Mouse (Mus musculus) cerebellum, postnatal 14 days (tissue): ENCODE data around the gene Sult2b1.

ENCODE experiments used
- DNase-seq, 2 experiments: peaks; one replicate each; pipeline ENCODE4 v3.0.0; 2021; ENCODE audit warnings: mixed read lengths in 2 of 2

Sult2b1 gene

DNA sequence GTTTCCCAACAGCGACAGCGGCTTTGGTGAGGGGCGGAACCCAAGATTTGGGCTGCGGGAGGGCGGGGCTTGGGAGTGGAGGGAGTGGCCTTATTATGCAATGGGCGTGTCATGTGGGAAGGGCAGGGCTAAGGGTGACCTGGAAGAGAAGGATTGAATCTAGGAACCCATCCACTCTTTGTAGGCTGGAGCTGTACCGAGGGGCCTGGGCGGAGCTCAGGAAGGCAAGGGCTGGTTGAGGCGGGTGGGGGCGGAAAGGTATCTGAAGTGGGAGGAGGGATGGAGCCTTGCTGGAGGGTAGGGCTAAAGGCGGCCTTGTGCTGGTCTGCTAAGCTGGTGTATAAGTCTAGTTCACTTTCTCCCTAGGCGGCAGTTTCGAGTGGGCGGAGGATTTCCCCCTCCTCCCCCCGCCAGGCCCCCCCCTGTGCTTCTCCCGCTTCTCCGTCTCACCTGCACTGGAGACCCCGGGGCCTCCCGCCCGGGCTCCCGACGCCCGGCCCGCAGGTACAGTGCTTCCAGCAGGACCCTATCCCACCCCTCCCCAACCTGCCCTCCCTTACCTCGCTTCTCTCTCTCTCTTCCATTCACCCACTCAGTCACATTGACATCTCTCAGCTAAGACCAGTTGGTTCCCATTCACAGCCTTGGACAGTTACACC is 16.2 kb upstream of the Sult2b1 start:
- DNase-seq = peak in 1 of 2 experiments; percentile 14

DNA sequence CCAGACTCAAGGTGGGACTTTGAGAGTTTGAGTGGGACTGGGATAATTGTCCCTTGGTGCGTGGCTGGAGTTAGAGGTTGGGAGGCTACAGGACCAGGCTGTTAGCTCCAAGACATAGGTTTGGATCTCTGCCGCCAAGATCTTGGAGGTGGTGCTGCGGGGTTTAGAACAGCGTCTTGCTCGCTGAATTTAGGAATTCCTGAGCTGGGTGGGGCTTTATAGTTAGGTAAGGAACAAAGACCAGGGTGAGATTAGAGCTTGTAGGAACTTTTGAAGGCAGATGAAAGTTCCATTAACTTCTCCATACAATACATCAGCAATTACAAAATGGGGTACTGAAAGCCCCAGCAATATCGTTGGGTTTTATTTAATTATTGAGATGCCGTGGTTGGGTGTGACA is 15.5 kb upstream of the Sult2b1 start:
- DNase-seq = no peak

DNA sequence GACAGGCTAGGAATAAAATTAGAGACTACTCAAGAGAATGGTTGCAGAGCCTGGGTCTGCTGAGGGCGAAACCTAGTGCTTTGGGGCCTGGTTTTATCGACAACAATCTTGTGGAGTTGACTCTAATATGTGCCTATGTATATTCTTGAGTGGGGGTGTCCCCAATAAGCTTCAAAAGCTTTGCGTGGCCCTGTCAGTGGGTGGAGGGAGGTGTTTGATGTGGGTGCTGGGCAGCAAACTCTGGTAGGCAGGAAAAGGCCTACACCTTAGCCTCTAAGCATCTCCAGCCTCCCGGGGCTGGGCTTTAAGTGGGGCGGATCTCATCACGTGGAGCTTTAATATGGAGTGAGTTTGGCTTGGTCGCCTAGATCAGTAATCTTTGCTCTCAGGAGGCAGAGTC is 14.5 kb upstream of the Sult2b1 start:
- DNase-seq = no peak

DNA sequence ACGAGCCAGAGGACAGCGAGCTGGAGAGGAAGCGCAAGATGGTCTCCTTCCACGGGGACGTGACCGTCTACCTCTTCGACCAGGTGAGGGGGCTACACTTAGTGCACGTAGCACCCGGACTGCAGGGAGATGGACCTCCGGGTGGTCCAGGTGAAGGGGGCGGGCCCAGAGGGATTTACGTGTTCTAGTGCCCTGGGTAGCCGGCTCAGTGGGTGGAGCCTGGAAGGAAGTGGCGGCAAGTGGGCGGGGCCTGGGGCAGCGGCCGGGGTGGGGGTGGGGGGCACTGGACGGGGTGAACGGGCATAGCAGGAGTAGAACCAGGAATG is 14.0 kb upstream of the Sult2b1 start:
- peak in 1 of 2 experiments; percentile 60 for DNase-seq

DNA sequence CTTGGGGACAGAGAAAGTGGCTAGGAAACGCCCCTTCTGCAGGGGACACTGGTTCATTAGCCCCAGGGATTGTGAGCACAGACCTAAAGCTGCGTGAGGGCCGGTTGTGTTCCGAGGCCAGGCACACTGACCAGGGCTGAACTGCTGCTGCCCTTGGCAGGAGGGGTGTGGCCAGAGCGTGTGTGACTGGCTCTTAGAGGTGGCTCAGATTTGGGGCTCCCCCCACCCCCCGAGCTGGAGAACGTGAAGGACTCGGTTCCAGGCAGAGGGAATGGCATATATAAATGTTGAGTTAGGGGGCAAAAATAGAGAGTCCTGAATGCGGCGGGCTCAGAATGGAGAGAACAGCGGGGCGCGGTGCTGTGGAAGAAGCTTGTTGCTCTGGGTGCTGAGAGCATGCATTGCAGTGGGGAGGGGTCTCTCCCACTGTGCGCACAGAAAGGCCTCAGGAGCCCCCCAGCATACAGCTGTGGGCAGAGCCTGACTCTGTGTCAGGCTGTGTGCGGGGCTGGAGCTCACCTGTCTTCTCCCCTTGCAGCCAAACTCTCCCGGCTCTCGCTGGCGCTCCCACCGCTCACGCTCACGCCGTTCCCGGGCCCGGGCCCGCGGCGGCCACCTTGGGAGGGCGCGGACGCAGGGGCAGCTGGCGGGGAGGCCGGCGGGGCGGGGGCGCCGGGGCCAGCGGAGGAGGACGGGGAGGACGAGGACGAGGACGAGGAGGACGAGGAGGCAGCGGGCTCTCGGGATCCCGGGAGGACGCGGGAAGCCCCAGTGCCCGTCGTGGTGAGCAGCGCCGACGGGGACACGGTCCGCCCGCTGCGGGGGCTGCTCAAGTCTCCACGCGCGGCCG is 13.4 kb upstream of the Sult2b1 start:
- peak in 1 of 2 experiments; percentile 23 for DNase-seq

DNA sequence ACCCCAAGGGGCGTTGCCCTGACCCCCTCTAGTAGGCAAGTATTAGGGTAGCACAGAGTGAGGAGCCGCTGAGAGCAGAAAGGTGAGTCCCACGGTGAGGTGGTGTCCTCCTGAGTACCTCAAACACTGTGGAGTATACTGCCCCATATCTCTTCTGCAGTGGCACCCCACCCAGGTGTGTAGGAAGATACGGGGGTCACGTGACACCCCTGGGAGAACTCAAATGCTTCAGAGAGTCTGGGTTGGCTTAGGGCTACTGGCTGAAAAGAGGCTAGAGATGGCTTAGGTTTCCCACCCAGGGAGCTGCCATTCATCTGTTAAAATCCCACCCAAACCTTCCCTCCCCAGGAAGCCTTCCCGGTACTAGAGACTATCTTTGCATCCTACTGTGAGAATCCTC is 12.5 kb upstream of the Sult2b1 start:
- no peak for DNase-seq

DNA sequence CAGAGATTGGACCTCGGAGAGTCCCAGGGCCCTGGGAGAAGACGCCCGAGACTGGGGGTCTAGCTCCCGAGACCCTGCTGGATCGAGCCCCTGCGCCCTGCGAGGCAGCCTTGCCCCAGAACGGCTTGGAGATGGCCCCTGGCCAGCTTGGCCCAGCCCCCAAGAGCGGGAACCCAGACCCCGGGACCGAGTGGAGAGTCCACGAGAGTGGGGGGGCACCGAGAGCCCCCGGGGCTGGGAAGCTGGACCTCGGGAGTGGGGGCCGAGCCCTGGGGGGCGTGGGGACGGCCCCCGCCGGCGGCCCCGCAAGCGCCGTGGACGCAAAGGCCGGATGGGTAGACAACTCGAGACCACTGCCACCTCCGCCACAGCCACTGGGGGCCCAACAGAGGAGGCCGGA is 10.5 kb upstream of the Sult2b1 start:
- peak; percentile 26 to 56 for DNase-seq

DNA sequence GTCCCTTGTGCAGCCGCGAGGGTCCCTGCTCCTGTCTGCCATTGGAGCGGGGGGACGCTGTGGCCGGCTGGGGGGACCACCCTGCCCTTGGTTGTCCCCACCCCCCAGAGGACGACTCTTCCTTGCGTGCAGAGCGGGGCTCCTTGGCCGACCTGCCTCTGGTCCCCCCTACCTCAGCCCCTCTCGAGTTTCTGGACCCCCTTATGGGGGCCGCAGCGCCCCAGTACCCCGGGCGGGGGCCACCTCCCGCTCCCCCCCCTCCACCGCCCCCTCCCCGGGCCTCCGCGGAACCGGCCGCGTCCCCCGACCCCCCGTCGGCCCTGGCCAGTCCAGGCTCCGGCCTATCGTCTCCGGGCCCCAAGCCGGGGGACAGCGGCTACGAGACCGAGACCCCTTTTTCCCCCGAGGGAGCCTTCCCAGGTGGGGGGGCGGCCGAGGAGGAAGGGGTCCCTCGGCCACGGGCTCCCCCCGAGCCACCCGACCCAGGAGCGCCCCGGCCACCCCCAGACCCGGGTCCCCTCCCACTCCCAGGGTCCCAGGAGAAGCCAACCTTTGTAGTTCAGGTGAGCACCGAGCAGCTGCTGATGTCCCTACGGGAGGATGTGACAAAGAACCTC is 9.6 kb upstream of the Sult2b1 start:
- DNase-seq = no peak

DNA sequence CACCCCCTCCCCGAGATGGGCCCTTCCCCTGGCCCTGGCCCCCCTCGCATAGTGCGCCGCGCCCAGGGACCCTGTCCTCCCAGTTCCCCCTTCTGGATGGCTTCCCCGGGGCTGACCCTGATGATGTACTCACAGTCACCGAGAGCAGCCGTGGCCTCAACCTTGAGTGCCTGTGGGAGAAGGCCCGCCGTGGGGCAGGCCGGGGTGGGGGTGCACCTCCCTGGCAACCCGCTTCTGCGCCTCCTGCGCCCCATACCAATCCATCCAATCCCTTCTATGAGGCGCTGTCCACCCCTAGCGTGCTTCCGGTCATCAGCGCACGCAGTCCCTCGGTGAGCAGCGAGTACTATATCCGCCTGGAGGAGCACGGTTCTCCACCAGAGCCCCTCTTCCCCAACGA is 8.8 kb upstream of the Sult2b1 start:
- no peak for DNase-seq

DNA sequence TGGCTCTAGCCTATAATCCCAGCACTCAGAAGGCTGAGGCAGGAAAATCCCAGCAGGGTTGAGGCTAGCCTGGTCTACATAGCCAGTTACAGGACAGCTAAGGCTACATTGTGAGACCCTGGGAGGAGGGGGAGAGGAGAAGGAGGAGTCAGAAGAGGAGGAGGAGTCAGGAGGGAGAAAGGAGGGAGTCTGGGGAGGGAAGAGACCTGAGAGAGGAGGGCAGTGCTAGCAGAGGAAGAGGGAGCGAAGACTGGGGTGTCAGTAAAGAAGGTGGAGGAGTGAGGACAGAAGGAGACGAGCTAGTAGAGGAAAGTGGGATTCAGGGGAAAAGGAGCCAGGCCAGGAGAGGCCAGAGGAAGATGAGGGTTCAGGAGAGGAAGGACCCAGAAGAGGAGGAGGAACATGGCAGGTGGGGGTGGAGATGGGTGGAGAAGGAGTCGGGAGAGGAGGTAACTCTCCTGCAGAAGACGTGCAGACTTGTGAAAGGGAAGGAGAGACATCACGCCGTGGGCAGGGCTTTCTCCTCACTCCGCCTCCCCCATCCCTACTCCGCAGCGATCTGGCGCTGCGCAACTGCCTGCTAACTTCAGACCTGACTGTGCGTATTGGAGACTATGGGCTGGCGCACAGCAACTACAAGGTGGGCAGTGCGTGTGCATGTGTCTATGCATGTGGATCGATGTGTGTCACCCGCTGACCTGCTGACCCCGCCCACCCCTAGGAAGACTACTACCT is 7.5 kb upstream of the Sult2b1 start:
- no peak for DNase-seq

DNA sequence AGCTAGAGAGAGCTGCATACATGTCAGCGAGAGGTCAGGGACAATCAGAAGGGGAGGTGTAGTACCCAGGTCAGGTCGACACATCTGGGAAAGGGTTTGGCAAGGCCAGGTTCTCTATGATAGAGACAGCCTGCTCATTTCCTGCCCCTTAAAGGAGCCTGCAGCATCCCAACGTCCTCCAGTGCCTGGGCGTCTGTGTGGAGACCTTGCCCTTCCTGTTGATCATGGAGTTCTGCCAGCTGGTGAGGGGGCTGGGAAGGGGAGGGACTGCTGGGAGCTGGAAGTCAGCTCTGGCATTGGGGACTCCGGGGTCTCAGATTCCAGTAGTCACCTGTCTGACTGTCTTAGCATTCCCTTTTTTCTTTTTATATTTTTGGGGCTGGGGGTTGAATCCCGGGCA is 6.3 kb upstream of the Sult2b1 start:
- DNase-seq = no peak

DNA sequence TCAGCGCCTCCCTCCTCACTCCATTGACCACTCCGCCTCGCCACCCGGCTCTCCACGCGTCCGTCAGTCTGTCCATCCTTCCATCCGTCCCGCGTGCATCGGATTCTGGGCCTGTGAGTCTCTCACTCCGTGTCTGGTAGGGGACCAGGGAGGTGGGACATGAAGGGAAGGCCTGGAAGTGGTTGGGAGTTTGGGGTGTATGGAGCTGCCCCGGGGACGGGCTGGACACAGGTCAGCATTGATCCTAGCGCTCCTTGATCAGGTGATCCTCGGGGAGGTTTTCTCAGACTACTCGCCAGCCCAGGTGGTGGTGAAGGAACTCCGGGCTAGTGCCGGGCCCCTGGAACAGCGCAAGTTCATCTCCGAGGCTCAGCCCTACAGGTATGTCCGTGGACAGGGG is 3.2 kb upstream of the Sult2b1 start:
- DNase-seq = peak in 1 of 2 experiments; percentile 32

DNA sequence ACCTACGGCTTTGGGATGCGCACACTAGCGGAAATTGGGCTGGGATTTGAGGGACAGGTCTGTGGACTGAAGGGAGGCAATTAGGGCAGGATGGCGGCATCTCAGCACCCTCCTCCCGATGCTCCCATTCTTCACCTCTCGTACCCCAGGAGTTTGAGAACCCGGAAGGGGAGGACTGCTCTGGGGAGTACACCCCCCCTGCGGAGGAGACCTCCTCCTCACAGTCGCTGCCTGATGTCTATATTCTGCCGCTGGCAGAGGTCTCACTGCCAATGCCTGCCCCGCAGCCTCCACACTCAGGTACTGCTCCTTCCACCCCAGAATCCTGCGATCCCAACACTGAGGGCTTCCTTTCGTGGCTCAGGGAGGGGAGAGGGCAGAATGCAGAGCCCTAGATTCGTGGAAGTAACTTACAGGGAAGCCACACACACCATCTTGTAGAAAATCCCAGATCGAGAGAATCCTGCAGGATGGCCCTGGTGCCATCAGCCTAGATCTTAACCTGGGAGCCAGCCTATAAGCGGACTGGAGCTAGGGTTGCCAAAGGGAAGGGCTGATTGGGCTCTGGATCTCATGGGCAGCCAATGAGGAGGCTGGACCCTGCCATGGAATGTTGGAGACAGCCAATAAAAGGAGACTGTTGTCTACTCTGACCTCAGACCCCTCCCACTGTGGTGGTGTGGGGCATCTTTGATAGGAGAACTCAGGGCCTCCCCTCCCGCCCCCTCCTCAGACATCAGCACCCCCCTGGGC is 2.4 kb upstream of the Sult2b1 start:
- DNase-seq = peak; percentile 74 to 76

DNA sequence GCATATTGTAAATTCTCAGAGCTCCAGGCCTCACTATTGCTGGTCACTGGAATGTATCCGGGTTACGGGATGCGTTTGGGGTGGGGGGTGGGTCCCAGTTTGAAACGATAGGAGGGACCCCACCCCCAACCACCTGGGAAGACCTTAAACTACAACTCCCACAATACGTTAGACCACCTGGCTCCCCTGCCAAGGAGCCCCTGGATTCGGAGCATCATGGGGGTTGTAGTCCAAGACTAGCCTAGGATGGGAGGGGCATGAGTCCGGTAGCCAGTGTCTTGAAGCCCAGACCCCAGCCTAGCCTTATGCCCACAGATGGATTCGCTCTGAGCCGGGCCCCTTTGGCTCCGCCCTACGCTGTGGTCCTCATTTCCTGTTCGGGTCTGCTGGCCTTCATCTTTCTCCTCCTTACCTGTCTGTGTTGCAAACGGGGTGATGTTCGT is 1.7 kb upstream of the Sult2b1 start:
- peak; percentile 87 to 88 for DNase-seq

DNA sequence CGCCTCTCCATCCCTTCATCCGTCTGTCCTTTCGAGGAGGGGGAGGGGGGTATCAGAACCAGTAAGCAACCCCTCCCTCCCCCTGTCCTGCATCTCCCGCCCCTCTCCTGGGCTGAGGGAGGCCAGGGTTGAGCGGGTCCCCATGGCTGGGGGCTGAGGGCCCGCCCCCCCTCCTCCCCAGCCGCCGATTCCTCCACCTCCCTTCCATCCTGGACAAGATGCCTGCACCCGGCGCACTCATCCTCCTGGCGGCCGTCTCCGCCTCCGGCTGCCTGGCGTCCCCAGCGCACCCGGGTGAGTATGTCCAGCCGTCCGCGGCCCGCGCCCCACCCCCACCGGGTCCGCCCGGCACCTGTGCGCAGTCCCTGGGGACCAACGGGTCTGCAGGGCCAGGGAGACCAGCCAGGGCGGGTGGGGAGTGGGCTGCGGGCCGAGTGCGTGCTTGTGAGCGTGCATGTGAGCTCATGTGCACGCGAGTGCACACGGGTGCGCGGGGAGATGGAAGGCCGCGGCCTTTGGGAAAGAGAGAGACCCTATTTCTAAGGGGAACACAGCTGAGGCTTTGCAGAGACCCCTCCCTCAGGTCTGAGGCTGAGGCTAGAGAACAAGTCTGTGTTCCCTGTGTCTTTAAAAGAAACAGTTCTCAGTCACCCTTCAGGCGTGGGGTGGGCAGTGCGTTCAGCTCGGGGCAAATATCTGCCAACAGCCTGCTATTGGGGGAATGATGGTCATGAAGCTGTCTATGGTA is 1.1 kb upstream of the Sult2b1 start:
- peak; percentile 85 to 88 for DNase-seq

DNA sequence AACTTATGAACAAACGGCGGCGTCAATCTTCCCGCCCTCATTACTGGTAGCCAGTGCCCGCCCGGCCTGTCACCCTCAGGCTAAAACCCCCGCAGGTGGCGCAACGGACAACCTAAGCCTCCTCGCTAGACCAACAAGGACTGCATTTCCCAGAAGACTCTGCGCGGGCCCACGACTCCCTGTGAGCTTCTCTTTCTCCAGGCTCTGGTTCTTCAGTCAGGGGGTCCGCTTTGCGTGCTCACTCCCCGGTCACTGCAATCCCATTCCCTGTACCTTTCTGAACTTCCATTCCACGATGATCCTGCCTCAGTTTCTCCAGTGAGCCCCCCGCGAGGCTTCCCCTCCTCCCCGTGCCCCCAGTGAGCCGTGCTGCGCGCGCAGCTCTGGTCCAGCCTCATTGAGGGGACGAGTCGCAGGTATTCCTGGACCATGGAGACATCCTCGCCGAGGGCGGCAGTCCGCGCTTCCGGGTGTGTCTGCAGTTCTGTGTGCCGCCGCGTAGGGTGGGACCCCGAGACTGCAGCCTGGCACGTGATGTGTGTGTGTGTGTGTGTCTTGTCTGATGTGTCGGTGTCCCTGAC is 868 bp downstream of the Sult2b1 start, which contains the start of gene Lmtk3:
TSS of gene Lmtk3 (plus strand) at position 228 of the 581 bp plus-strand sequence.
- peak; percentile 90 for DNase-seq

DNA sequence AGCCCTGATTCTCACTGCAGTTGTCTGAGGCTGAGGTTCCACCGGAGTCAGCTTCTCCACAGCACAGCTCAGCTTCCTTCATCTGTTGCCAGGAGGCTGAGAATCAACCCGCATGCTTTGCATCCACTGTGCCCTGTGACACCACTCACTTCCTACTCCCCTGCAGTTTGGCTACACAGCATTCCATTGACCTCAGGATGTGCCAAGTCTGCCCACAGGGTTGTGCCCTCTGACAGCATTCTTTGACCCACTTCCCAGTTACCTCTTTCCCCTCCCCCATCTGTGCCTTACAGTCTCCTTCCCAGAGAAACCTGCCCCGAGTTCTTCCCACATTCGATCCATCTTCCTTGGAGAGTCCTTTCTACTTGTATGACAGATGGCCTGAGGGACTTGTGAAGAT is 2.2 kb downstream of the Sult2b1 start:
- DNase-seq = no peak

DNA sequence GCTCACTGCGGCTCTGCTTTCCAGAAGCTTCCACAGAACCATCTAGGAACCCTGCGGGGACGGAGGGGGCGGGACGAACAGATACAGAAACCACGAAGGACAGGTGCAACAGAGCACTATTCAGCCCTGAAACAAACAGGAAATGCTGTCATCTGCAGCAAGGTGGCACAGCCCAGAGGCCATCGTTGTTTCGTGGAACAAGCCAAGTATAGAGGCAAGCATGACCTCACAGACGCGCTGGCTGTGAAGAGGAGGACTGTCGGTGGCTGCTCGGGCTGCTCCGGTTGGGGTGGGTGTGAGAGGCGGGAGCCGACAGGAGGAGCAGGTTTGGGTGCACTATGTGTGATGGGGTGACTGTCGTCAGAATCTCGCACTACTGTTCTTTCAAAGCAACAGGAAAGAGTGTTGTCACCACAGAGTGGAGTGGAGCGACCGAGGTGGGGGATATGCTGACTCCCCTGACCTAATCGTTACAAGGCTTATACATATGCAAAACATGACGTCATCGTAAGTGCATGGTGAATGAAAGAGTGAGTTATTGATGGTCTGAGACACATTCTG is 5.3 kb downstream of the Sult2b1 start:
- no peak for DNase-seq

DNA sequence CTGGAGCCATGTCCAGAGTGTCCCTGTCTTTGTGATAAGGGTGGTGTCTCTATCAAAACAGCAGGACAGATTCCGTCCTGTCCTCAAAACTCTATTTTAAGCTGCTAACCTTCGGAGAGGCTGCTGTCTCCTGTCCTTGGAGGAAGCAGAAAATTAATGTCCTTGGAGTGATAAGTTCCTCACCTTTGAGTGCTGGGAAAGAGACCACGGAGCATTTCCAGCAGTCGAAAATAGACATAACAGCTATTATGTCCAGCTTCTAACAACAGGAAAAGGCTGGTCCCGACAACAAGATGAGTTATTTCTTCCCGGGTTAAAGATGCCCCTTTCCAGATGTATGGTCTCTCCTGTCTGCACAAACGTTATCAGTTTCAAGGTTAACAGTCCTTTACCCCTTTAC is 9.2 kb downstream of the Sult2b1 start:
- no peak for DNase-seq

DNA sequence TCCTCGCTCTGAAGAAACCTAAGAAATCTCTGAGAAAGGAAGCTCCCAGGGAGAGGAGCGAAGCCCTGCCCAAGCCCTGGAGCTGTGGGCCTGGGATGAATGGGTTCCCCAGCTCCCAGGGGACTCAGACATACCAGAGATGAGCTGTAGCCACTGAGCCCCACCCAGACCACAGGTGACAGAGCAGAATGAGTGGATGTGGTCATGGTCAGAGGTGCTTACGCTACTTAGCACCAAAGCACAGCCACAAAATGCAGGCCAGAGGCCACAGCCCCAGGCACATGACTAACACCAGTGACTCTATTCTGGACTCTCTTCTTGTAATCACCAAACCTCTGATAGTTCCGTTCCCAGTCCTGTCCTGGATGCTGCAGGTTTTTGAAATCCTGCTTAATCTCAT is 13.4 kb downstream of the Sult2b1 start:
- DNase-seq = no peak
